Mouse (Mus musculus): Measurements from ENCODE around the gene Amelx. TPM values are rescaled to one million over a fixed set of nuclear protein-coding genes. Genes with fewer than 3 reads are reported as not detected.

Gene Amelx
- not detected for total RNA-seq (2021)

- intact Hi-C loops (cut with DNase I) = no loop called here
Observed at GRCm38 (mm10) chrX:169187100-169187499, at the start of gene Amelx. TSS of gene Amelx (minus strand) at chrX:169187200.

GRCm38 (mm10) chrX:169222357-169223062 lies 35.5 kb upstream of the Amelx start:
- no peak for DNase-seq (ENCODE audit: extremely low spot score in 1 of 2, low spot score in 2 of 2)
- intact Hi-C loops (cut with DNase I) = no loop called here

More at GRCm38 (mm10) chrX:169187100-169187499, at the start of gene Amelx:
- no peak for DNase-seq (ENCODE audit: extremely low spot score in 1 of 2, low spot score in 2 of 2)

- DNase-seq (ENCODE audit: extremely low spot score in 1 of 2, low spot score in 2 of 2) = no peak
- intact Hi-C loops (cut with DNase I) = no loop called here
Observed at GRCm38 (mm10) chrX:169220064-169220463, 33.1 kb upstream of the Amelx start.

GRCm38 (mm10) chrX:169210019-169210418 lies 23.0 kb upstream of the Amelx start:
- intact Hi-C loops (cut with DNase I) = no loop called here
- DNase-seq (ENCODE audit: extremely low spot score in 1 of 2, low spot score in 2 of 2) = no peak

- intact Hi-C loops (cut with DNase I) = no loop called here
Observed at GRCm38 (mm10) chrX:169178634-169179033, 8.4 kb downstream of the Amelx start.

GRCm38 (mm10) chrX:169173796-169174195 lies 13.2 kb downstream of the Amelx start:
- intact Hi-C loops (cut with DNase I) = no loop called here
- no peak for DNase-seq (ENCODE audit: extremely low spot score in 1 of 2, low spot score in 2 of 2)

More at GRCm38 (mm10) chrX:169178634-169179033, 8.4 kb downstream of the Amelx start:
- DNase-seq (ENCODE audit: extremely low spot score in 1 of 2, low spot score in 2 of 2) = no peak

GRCm38 (mm10) chrX:169170981-169171380 lies 16.0 kb downstream of the Amelx start:
- DNase-seq (ENCODE audit: extremely low spot score in 1 of 2, low spot score in 2 of 2) = no peak
- intact Hi-C loops (cut with DNase I) = no loop called here

GRCm38 (mm10) chrX:169158385-169158784 lies 28.6 kb downstream of the Amelx start:
- intact Hi-C loops (cut with DNase I) = no loop called here
- DNase-seq (ENCODE audit: extremely low spot score in 1 of 2, low spot score in 2 of 2) = no peak

- intact Hi-C loops (cut with DNase I) = no loop called here
- no peak for DNase-seq (ENCODE audit: extremely low spot score in 1 of 2, low spot score in 2 of 2)
Observed at GRCm38 (mm10) chrX:169153805-169154204, 33.2 kb downstream of the Amelx start.

- intact Hi-C loops (cut with DNase I) = no loop called here
- no peak for DNase-seq (ENCODE audit: extremely low spot score in 1 of 2, low spot score in 2 of 2)
Observed at GRCm38 (mm10) chrX:169140467-169140866, 46.5 kb downstream of the Amelx start.

- DNase-seq (ENCODE audit: extremely low spot score in 1 of 2, low spot score in 2 of 2) = no peak
- intact Hi-C loops (cut with DNase I) = no loop called here
Observed at GRCm38 (mm10) chrX:169139758-169140157, 47.2 kb downstream of the Amelx start.

Other genes with a start within 250 kb of the Amelx start
- 10 to 100 TPM; 31.4 to 33.9 TPM for gene Hccs, start 133.2 kb upstream of the Amelx start, total RNA-seq (2021)